Mouse (Mus musculus): ENCODE measurements around the gene Hyal1.

DNA sequence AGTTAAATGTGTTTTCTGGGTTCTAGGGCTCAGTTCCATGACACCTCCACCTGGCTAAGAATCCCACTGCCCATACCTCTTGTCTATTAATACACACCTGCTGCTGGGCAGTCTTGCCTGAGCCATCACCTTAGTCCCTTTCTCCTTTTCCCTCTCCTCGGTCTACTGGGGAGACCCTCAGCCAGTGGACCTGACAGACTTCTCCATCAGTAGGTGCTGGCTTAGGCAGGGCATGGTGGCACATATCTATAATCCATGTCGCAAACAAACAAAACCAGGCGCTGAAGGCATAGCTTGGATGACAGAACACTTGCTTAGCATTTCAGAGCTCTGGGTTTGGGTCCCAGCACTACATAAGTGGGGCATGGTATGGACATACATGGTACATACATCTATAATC is 38.0 kb upstream of the Hyal1 start:
- TF ChIP-seq CTCF (IDR thresholded peaks at IDR 0.05; ENCODE audit: low read depth, low read length) (no peak), POLR2A (IDR thresholded peaks at IDR 0.05; ENCODE audit: extremely low read depth, insufficient read depth, low read length) (no peak)

Measured in liver, adult 2 months (tissue).